Mouse (Mus musculus) liver, embryonic 15.5 days (tissue): ENCODE measurements around the gene Acsbg1. TPM values are rescaled to one million over a fixed set of nuclear protein-coding genes. Genes with fewer than 3 reads are reported as not detected.
A peak's percentile ranks its signal among the peaks of the same experiment; 100 is the strongest.
"Not testable (repeated sequence)": the region's sequence is repeated elsewhere in the genome, so short reads cannot be mapped to it uniquely, and the experiment has no call there.

Source experiments
- ATAC-seq: fragments of 200-750 bp; cut with Nextera tagmentation; 2 replicates; pipeline ENCODE4 v1.8.0; 2017; ENCODE audit warnings: moderate number of reproducible peaks, mild to moderate bottlenecking, moderate library complexity; ENCODE audit not compliant: insufficient read depth
- H3K27ac ChIP-seq: fragments of 300-500 bp; sonication (generic); replicated peaks from 2 replicates; pipeline ENCODE4 v1.5.1; 2015; ENCODE audit warnings: mild to moderate bottlenecking, inconsistent platforms
- H3K27me3 ChIP-seq: fragments of 300-500 bp; sonication (generic); 2 replicates; pipeline ENCODE4 v1.6.1; 2015; ENCODE audit warnings: mild to moderate bottlenecking, inconsistent platforms
- H3K36me3 ChIP-seq: fragments of 300-500 bp; sonication (generic); replicated peaks from 2 replicates; pipeline ENCODE4 v1.6.1; 2015; ENCODE audit warnings: moderate library complexity, mild to moderate bottlenecking, inconsistent platforms
- H3K4me1 ChIP-seq: fragments of 300-500 bp; sonication (generic); replicated peaks from 2 replicates; pipeline ENCODE4 v1.6.1; 2015; ENCODE audit warnings: inconsistent platforms
- H3K4me2 ChIP-seq: fragments of 300-500 bp; sonication (generic); 2 replicates; pipeline ENCODE4 v1.6.1; 2015; ENCODE audit warnings: moderate library complexity, mild to moderate bottlenecking, inconsistent platforms
- H3K4me3 ChIP-seq: fragments of 300-500 bp; sonication (generic); replicated peaks from 2 replicates; pipeline ENCODE4 v1.5.1; 2015; ENCODE audit warnings: mild to moderate bottlenecking, inconsistent platforms
- H3K9ac ChIP-seq: fragments of 300-500 bp; sonication (generic); 2 replicates; pipeline ENCODE4 v1.6.1; 2015; ENCODE audit warnings: moderate library complexity, mild to moderate bottlenecking, inconsistent platforms
- H3K9me3 ChIP-seq: fragments of 300-500 bp; sonication (generic); replicated peaks from 2 replicates; pipeline ENCODE4 v1.6.1; 2016; ENCODE audit warnings: inconsistent platforms
- WGBS: fragments of 180-500 bp; shearing (Covaris S2); methylation state at CpG from one replicate; pipeline ENCODE4 v1.1.7; 2015; ENCODE audit warnings: mixed read lengths; ENCODE audit not compliant: insufficient replicate concordance; 5-methylcytosine and 5-hydroxymethylcytosine counted together
- polyA plus RNA-seq: library from polyadenylated mRNA; unstranded; fragments of >200 nt; fragmentation: Nextera tagmentation; extraction: Ambion mirVana; gene quantifications from 2 replicates; pipeline ENCODE4 v1.2.1, GENCODE M21; 2015

Gene Acsbg1
- polyA plus RNA-seq, 1 experiment from 2014 or later: 0.09 TPM

DNA sequence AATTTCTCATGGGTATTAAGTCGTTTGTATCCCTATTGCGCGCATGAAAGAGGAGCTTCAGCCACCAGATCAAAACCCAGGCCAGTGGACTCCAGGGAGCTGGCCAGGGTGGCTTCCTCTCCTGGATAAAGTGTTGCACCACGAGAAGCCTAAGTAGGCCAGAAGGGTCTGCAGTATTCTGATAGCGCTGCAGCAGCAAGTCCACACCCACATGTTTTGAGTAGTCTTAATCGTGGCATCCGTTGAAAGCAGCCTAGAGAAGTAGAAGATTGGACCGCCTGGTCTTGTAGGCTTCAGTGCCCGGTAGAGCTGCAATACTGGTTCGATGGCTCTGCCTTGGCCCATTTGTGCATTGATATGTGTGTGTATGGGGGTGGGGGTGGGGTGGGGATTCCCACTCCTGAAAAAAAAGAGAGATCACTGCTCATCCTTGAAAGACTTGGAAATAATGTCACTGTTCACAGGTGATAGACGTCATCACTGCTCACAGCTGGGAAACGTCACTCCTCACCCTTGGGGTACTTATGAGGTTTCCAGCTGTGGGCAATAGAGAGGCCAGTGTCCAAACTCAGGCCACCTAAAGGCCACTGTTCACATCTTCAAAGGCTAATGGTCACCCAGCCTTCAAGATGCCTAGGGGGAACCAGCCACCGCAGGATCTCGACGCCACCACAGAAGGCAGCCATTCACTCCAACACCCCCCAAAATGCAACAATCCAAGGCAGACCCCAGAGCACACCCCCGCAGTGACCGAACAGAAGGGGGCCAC, 36.8 kb upstream of the Acsbg1 start, which contains the start of gene Dnaja4:
TSS of gene Dnaja4 (plus strand) at position 556 of the 769 bp plus-strand sequence.
- peak within 1 kb of the TSS; percentile 84 for H3K4me2 ChIP-seq
- H3K27me3 ChIP-seq: peaks cover 43% of the 10 kb centered on the region
- peak within 1 kb of the TSS; percentile 96 for H3K27ac ChIP-seq
- peak within 1 kb of the TSS; percentile 95 for H3K9ac ChIP-seq
- peak within 1 kb of the TSS; percentile 85 for H3K4me3 ChIP-seq
- no peaks in the 10 kb centered on the region for H3K9me3 ChIP-seq
- no peaks in the 10 kb centered on the region for H3K36me3 ChIP-seq
- peaks cover 74% of the 10 kb centered on the region for H3K4me1 ChIP-seq
- ATAC-seq: peak; percentile 91
- 26% methylated on average over 17 of the region's 17 CpGs for WGBS

DNA sequence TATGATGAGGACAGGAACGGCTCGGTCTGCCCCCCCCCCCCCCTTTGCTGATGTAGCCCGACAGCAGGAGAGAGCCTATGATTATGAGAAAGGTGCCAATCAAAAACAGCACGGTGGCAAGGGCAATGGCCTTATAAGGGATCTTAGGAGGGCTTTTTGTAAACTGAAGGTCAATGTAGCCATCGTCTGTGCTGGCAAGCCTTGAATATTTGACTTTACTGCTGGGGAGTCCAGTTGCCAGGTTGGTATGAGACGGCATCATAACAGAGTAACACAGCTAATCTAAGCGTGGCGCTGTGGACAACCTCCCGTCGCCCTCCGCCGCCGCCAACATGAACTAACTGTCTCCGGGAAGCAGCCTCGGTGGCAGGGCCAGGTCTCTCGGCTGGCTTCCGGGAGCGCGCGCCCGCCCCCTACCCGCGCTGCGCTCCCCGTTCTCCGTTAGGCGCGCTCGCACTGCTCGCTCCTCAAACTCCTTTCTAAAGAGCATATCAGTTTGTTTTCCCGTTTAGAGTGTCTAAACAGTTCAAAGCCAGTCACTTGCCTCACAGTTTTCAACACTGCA, 29.7 kb upstream of the Acsbg1 start:
- Histone ChIP-seq H3K4me3 (peak overlapping the region; percentile 41), H3K9ac (peak overlapping the region; percentile 45; the same call in 1 of the 2 replicates), H3K4me2 (peak overlapping the region; percentile 70), H3K27me3 (peaks cover 44% of the 10 kb centered on the region), H3K4me1 (peaks cover 16% of the 10 kb centered on the region)
- 0 out of 2 replicates have a peak, but pooled peaks have one; percentile 54 for ATAC-seq
- H3K27ac ChIP-seq, H3K36me3 ChIP-seq, H3K9me3 ChIP-seq: not testable (repeated sequence)
- WGBS: 2% methylated on average over 31 of the region's 31 CpGs

DNA sequence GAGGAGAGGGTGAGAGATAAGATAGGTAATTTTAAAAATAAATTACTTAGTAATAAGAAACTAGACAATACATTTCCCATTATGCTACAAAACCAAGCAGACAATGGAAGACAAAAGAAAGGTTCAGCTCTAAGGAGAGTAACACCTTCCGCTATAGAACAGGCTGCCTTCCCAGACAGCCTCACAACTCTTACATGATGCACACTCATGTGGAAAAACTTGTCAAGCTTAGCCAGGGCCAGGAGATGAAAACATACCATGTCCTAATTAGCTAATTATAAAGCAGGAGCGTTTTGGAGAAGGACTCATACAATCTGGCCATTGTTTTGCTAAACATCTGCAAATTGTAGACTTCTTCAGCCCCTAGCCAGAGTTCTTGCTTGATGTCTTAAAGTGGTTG, 29.0 kb upstream of the Acsbg1 start:
- ATAC-seq, H3K9ac ChIP-seq, H3K4me3 ChIP-seq, H3K9me3 ChIP-seq, H3K4me1 ChIP-seq, H3K27ac ChIP-seq, H3K36me3 ChIP-seq, H3K4me2 ChIP-seq: not testable (repeated sequence)
- WGBS: 84% methylated on average over 2 of the region's 2 CpGs
- H3K27me3 ChIP-seq: peaks cover 48% of the 10 kb centered on the region

DNA sequence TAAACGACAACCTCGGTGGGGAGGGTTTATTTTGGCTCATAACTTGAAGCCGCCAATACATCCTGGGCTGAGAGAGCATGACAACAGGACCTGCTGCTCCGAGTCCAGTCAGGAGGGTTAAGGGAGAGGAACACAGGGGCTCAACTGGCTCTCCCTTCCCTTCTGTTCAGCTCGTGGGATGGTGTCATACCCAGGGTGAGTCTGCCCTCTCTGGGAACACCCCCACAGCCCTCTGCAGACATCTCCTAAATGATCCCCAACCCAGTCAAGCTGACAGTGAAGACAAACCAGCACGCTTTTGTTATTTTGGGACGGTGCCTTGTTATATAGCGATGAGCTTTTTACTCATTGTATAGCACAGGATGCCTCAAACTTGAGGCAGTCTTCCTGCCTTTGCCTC, 27.8 kb upstream of the Acsbg1 start:
- H3K4me2 ChIP-seq: no peak overlapping the region
- no peak for ATAC-seq
- H3K36me3 ChIP-seq: no peaks in the 10 kb centered on the region
- peaks cover 6% of the 10 kb centered on the region for H3K4me1 ChIP-seq
- no peak overlapping the region for H3K9ac ChIP-seq
- peaks cover 52% of the 10 kb centered on the region for H3K27me3 ChIP-seq
- H3K9me3 ChIP-seq: no peaks in the 10 kb centered on the region
- no peak overlapping the region for H3K27ac ChIP-seq
- no peak overlapping the region for H3K4me3 ChIP-seq
- WGBS: 69% methylated on average over 8 of the region's 8 CpGs

DNA sequence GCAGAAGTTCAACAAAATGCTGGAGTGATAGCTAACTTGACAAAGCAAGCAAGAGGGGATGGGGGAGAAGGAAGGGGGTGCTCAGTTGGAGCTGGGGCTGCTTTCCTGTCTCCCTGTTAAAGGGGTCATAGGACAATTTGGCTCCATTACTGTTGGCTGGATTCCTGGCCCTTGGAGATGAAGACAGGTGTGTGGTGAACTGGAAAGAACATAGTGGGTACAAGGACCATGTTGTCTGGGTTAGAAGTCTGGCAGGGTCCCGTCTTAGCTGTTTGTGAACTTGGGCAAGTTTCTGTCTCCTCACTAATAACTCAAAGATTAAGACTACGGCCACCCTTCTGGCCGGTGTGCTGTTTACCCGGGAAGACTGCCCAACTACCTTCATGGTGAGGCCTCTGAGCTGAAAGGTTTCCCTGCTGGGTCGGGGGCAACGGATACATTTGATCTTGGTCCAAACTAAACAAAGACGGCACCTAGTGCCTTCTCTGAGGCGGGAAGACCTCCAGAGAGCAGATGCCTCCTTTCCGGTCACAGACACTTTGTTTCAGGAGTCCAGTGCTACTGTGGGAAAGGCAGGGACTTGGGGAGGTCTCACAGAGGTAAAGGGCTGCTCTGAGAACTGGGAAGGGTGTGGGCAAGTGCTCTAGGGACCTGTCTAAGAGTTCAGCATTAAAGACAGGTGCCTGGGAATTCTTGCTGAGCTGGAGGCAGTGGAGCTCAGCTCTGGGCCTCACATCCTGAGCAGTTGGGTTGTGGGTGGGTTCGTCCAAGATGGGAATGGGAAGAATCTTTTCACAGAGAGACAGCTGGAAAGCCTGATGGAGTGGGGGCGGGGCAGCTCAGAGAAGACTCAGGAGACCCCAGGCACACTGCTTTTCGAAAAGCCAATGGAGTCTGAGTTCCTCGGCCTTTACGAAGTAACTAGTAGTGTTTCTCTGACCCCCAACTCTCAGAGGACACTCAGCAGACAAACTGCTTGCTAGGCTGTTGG, 25.9 kb upstream of the Acsbg1 start:
- Histone ChIP-seq H3K4me1 (peaks cover 6% of the 10 kb centered on the region), H3K9ac (no peak overlapping the region), H3K27me3 (peaks cover 48% of the 10 kb centered on the region), H3K9me3 (no peaks in the 10 kb centered on the region), H3K36me3 (no peaks in the 10 kb centered on the region), H3K27ac (no peak overlapping the region), H3K4me2 (no peak overlapping the region), H3K4me3 (no peak overlapping the region)
- no peak for ATAC-seq
- 64% methylated on average over 14 of the region's 14 CpGs for WGBS

DNA sequence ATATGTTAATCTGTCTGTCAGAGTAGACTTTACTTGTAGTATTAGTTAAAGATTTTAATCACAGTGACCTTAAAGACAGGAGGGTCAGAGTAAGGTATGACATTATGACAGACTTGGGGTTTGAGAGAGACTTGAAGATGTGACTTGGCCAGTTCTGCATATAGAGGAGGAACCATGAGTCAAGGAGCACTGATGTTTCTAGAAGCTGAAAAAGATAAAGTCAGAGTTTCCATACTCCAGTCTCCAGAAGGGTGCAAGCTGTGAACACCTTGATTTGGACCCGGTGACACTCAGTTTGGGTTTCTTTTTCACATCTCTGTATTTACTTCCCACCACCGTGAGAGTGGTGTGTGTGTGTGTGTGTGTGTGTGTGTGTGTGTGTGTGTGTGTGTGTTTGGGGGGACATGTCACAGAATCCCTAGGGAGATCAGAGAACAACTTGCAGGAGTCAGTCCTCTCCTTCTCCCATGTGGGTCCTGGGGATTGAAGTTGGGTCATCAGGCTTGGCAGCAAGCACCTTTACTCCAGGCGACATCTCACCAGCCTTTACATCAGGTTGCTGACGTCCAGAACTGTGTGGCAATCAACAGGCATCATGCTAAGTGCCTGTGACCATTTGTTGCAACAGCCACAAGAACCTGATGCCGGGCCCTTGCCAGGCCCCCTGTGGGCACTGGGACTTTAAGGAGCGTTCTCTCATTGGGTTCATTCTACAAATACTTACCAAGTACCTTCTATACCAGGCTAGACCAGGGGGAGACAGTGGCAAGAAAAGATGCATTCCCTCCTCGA, 22.3 kb upstream of the Acsbg1 start:
- H3K27ac ChIP-seq: no peak overlapping the region
- H3K4me2 ChIP-seq: no peak overlapping the region
- H3K9ac ChIP-seq: no peak overlapping the region
- H3K4me1 ChIP-seq: no peaks in the 10 kb centered on the region
- no peak overlapping the region for H3K4me3 ChIP-seq
- 51% methylated on average over 7 of the region's 7 CpGs for WGBS
- H3K9me3 ChIP-seq: no peaks in the 10 kb centered on the region
- no peaks in the 10 kb centered on the region for H3K36me3 ChIP-seq
- ATAC-seq: no peak
- peaks cover 46% of the 10 kb centered on the region for H3K27me3 ChIP-seq

DNA sequence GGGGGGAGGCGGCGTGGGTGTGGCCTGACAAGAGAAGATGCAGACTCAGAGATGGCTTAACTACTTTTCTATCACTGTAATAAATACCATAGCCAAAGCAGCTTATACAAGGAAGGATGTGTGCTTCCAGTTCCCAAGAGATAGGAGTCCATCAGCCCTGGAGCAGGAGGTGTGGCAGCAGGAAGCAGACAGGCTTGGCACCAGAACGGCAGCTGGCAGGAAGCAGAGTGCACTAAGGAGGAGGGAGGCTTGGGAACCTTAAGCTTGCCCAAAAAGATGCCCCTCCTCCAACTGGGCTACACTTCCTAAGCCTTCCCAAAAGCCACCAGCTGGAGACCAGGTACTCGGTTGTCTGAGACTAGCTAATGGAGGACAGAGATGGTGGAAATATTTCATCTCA, 21.2 kb upstream of the Acsbg1 start:
- H3K4me1 ChIP-seq: no peaks in the 10 kb centered on the region
- no peak overlapping the region for H3K4me2 ChIP-seq
- WGBS: 63% methylated on average over 4 of the region's 4 CpGs
- H3K27me3 ChIP-seq: peaks cover 39% of the 10 kb centered on the region
- H3K4me3 ChIP-seq: no peak overlapping the region
- H3K27ac ChIP-seq: no peak overlapping the region
- no peaks in the 10 kb centered on the region for H3K9me3 ChIP-seq
- H3K36me3 ChIP-seq: no peaks in the 10 kb centered on the region
- ATAC-seq: no peak
- H3K9ac ChIP-seq: no peak overlapping the region

DNA sequence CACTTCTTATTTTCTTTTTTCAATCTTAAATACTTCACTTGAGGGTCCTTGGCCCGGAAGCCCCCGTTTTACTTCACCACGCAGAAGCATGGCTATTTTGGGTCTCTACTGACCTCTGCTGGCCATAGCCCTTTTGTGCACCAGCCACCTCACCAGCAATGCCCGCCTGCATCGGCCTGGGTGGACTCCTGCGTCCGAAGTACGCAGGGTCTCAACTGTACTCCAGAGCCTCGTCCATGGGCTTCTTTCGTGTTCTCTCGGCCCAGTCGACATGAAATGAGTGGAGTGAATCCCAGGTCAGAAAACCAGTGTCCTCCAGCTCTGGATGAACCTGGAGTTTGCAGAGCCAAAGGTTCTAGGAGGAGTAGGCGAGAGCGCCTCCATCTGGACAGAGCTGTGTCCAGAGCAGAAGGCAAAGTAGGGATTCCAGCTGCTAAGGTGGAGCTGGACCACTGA, 14.9 kb upstream of the Acsbg1 start:
- H3K4me2 ChIP-seq: peak overlapping the region; percentile 66
- H3K9me3 ChIP-seq: no peaks in the 10 kb centered on the region
- 2% methylated on average over 14 of the region's 14 CpGs for WGBS
- no peak overlapping the region for H3K27ac ChIP-seq
- no peaks in the 10 kb centered on the region for H3K36me3 ChIP-seq
- H3K27me3 ChIP-seq: peaks cover 26% of the 10 kb centered on the region
- peak overlapping the region; percentile 35 for H3K4me3 ChIP-seq
- 0 out of 2 replicates have a peak overlapping the region, but pooled peaks have one; percentile 18 for H3K9ac ChIP-seq
- peaks cover 9% of the 10 kb centered on the region for H3K4me1 ChIP-seq
- 0 out of 2 replicates have a peak, but pooled peaks have one; percentile 22 for ATAC-seq

DNA sequence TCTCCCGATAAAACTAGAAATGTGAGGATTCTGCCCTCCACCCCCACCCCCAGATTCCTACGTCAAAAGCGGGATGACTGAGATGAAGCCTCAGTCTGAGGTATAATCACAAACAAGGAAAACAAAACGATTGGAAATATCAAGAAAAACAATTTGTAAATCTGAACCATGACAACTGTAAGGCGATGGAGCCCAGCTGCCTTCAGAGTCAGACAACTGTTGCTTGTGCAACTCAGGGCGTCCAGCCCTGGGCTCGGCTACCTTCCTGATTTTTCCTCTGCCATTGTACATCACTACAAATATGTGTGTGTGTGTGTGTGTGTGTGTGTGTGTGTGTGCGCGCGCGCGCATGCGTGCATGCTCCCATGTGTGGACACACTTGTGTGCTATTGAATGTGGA, 12.2 kb upstream of the Acsbg1 start:
- ATAC-seq: no peak
- no peak overlapping the region for H3K27ac ChIP-seq

DNA sequence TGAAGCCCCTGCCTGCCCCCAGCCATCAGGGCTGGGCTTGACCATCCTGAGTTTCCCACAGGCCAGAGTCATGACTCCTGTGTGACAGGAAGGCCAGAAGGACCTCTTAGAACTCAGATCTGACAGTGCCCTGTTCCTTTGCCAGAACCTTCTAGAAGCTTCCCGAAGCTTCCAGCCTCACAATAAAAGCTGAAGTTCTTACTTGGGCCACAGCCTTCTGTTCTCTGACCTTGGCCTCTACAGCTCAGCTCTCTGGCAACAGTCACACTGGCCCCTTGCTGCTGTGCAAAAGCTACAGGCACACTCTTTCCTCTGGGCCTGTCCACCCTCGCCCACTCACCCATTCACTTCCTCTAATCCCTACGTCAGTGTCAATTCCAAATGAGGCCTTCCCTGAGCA, 10.3 kb upstream of the Acsbg1 start:
- no peaks in the 10 kb centered on the region for H3K9me3 ChIP-seq
- H3K9ac ChIP-seq: no peak overlapping the region
- H3K4me2 ChIP-seq: no peak overlapping the region
- no peak overlapping the region for H3K4me3 ChIP-seq
- WGBS: 60% methylated on average over 3 of the region's 3 CpGs
- H3K36me3 ChIP-seq: no peaks in the 10 kb centered on the region
- peaks cover 5% of the 10 kb centered on the region for H3K27me3 ChIP-seq
- H3K27ac ChIP-seq: no peak overlapping the region
- no peak for ATAC-seq
- H3K4me1 ChIP-seq: peaks cover 9% of the 10 kb centered on the region

More for the DNA sequence above, 12.2 kb upstream of the Acsbg1 start:
- Histone ChIP-seq H3K4me2 (no peak overlapping the region), H3K4me1 (peaks cover 9% of the 10 kb centered on the region), H3K36me3 (no peaks in the 10 kb centered on the region), H3K9ac (no peak overlapping the region), H3K4me3 (no peak overlapping the region), H3K27me3 (peaks cover 14% of the 10 kb centered on the region), H3K9me3 (no peaks in the 10 kb centered on the region)
- 79% methylated on average over 13 of the region's 13 CpGs for WGBS
